Mouse (Mus musculus) ES-E14 (cell line): ENCODE measurements around the gene Trim75. TPM values are rescaled to one million over a fixed set of nuclear protein-coding genes. Genes with fewer than 3 reads are reported as not detected.
A peak's percentile ranks its signal among the peaks of the same experiment; 100 is the strongest.

Experiments
- DNase-seq: peaks from one replicate; pipeline ENCODE4 v3.0.0-alpha.2; 2013; ENCODE audit warnings: low read depth, low spot score
- H3K27ac ChIP-seq: 2 replicates; pipeline ENCODE4 v1.5.1; 2012; ENCODE audit warnings: low read depth, mild to moderate bottlenecking, low read length, moderate library complexity, mixed read lengths; ENCODE audit not compliant: poor library complexity, insufficient read depth, severe bottlenecking
- H3K36me3 ChIP-seq: 2 replicates; pipeline ENCODE4 v1.6.1; 2012; ENCODE audit warnings: mild to moderate bottlenecking, low read length, moderate library complexity, mixed read lengths; ENCODE audit not compliant: control insufficient read depth, poor library complexity, insufficient read depth, severe bottlenecking
- H3K4me1 ChIP-seq, 2 experiments: fragments of 150-350 bp in 1 of 2; sonication (generic) in 1 of 2; 2 replicates each; pipeline ENCODE4 v1.6.1; 2012; ENCODE audit warnings: low read length in 2 of 2, mild to moderate bottlenecking in 1 of 2, mixed read lengths in 1 of 2; ENCODE audit not compliant: control insufficient read depth in 2 of 2, insufficient read depth in 2 of 2, poor library complexity in 1 of 2
- H3K4me3 ChIP-seq, 2 experiments: fragments of 150-350 bp in 1 of 2; sonication (generic) in 1 of 2; 2 replicates each; pipeline ENCODE4 v1.5.1; 2012; ENCODE audit warnings: low read length in 2 of 2, low read depth in 1 of 2, mild to moderate bottlenecking in 1 of 2, mixed read lengths in 1 of 2; ENCODE audit not compliant: insufficient read depth in 1 of 2, poor library complexity in 1 of 2, severe bottlenecking in 1 of 2
- H3K9ac ChIP-seq: 2 replicates; pipeline ENCODE4 v1.6.1; 2012; ENCODE audit warnings: low read depth, mild to moderate bottlenecking, low read length, mixed read lengths; ENCODE audit not compliant: poor library complexity, insufficient read depth, severe bottlenecking
- H3K9me3 ChIP-seq: fragments of 150-350 bp; sonication (generic); 2 replicates; pipeline ENCODE4 v1.6.1; 2012; ENCODE audit warnings: low read depth, mild to moderate bottlenecking, low read length; ENCODE audit not compliant: control insufficient read depth, insufficient read depth
- CHD2 ChIP-seq: IDR thresholded peaks from 2 replicates; pipeline ENCODE4 v1.6.1; 2014; ENCODE audit warnings: mild to moderate bottlenecking, low read depth, low read length, inconsistent platforms
- HCFC1 ChIP-seq: IDR thresholded peaks from 2 replicates; pipeline ENCODE4 v1.6.1; 2012; ENCODE audit warnings: low read length, inconsistent platforms, borderline replicate concordance; ENCODE audit not compliant: insufficient read depth
- MAFK ChIP-seq: IDR thresholded peaks from 2 replicates; pipeline ENCODE4 v1.6.1; 2014; ENCODE audit warnings: mild to moderate bottlenecking, low read depth, low read length, inconsistent platforms; ENCODE audit not compliant: insufficient read depth
- ZC3H11A ChIP-seq: IDR thresholded peaks from 2 replicates; pipeline ENCODE4 v1.6.1; 2012; ENCODE audit warnings: low read depth, mild to moderate bottlenecking, inconsistent platforms, low read length, borderline replicate concordance
- ZNF384 ChIP-seq: IDR thresholded peaks from 2 replicates; pipeline ENCODE4 v1.6.1; 2012; ENCODE audit warnings: low read depth, low read length, inconsistent platforms
- in situ Hi-C, 2 experiments: fragments of 600-800 bp; cut with MboI; formaldehyde crosslinking; loops; one replicate each; pipeline ENCODE4 v1.15.1; 2025; ENCODE audit warnings: low sequenced_read_pairs in 2 of 2, inconsistent platforms in 1 of 2; ENCODE audit not compliant: unreplicated experiment in 2 of 2
- total RNA-seq: library from RNA; depleted of rRNA; stranded (reverse); fragments of 300-350 nt; gene quantifications from 2 replicates; pipeline ENCODE4 v1.2.3, GENCODE M21; 2012; rRNA removed

Trim75 gene
- total RNA-seq, 1 experiment: 0.18 TPM

- no peaks in the 10 kb centered on the region for H3K9me3 ChIP-seq
- peak; percentile 62 for DNase-seq
- H3K9ac ChIP-seq: no peak overlapping the region
- H3K27ac ChIP-seq: no peak overlapping the region
- no peak overlapping the region for H3K4me3 ChIP-seq
- H3K4me1 ChIP-seq: peaks cover 0 to 2% of the 10 kb centered on the region in 2 experiments; a peak in 1 of 4 replicates
- in situ Hi-C loops: loop anchor here (5.0 to 10.0 kb wide), 2 partner anchors 324 to 327 kb away; no protein-coding TSS in a partner anchor
- no peaks in the 10 kb centered on the region for H3K36me3 ChIP-seq
- TF ChIP-seq ZC3H11A: peak; percentile 89
- no peak for TF ChIP-seq ZNF384
Observed at GRCm38 (mm10) chr8:64941495-64941894, 46.1 kb downstream of the Trim75 start.

GRCm38 (mm10) chr8:64941019-64941418 is 46.6 kb downstream of the Trim75 start:
- no peak for DNase-seq
- in situ Hi-C loops: loop anchor here (5.0 to 10.0 kb wide), 2 partner anchors 324 to 326 kb away; no protein-coding TSS in a partner anchor
- H3K9ac ChIP-seq: no peak overlapping the region
- H3K4me1 ChIP-seq: peaks cover 0 to 2% of the 10 kb centered on the region in 2 experiments; a peak in 1 of 4 replicates
- no peaks in the 10 kb centered on the region for H3K36me3 ChIP-seq
- no peak overlapping the region for H3K27ac ChIP-seq
- no peaks in the 10 kb centered on the region for H3K9me3 ChIP-seq
- H3K4me3 ChIP-seq: no peak overlapping the region
- TF ChIP-seq ZNF384 (no peak), HCFC1 (no peak), ZC3H11A (no peak), MAFK (no peak), CHD2 (no peak)

- in situ Hi-C loops: no loop called here
- H3K9me3 ChIP-seq: no peaks in the 10 kb centered on the region
- no peak for DNase-seq
- H3K36me3 ChIP-seq: no peaks in the 10 kb centered on the region
- no peak overlapping the region for H3K4me3 ChIP-seq
- no peaks in the 10 kb centered on the region for H3K4me1 ChIP-seq
- TF ChIP-seq ZC3H11A: no peak
- TF ChIP-seq CHD2: no peak
- TF ChIP-seq ZNF384: no peak
- no peak for TF ChIP-seq HCFC1
- no peak for TF ChIP-seq MAFK
- no peak overlapping the region for H3K9ac ChIP-seq
- no peak overlapping the region for H3K27ac ChIP-seq
Observed at GRCm38 (mm10) chr8:64934997-64935396, 52.6 kb downstream of the Trim75 start.

Other genes starting within 250 kb of the Trim75 start
- 16.3 and 21.9 TPM in 2 replicates for gene Klhl2, start 137.8 kb downstream of the Trim75 start, total RNA-seq
- 13.1 and 13.2 TPM in 2 replicates for gene Tmem192, start 40.6 kb downstream of the Trim75 start, total RNA-seq
- 0.09 TPM in 1 of 2 replicates, not detected in the other for gene Trim61, start 30.7 kb upstream of the Trim75 start, total RNA-seq
- not detected in 2 replicates for gene Trim60, start 30.8 kb upstream of the Trim75 start, total RNA-seq
- gene Apela, start 49.5 kb upstream of the Trim75 start, total RNA-seq: 12.7 and 22.8 TPM in 2 replicates
- not detected in 2 replicates for gene Gm10663, start 87.2 kb upstream of the Trim75 start, total RNA-seq
- gene BC030870, start 141.7 kb upstream of the Trim75 start, total RNA-seq: not detected in 2 replicates